Mouse (Mus musculus): ENCODE measurements around the gene Elmod3. TPM values are rescaled to one million over a fixed set of nuclear protein-coding genes. Genes with fewer than 3 reads are reported as not detected.

Elmod3 gene
- polyA plus RNA-seq, 1 experiment from 2014 or later: 5.2 TPM

DNA sequence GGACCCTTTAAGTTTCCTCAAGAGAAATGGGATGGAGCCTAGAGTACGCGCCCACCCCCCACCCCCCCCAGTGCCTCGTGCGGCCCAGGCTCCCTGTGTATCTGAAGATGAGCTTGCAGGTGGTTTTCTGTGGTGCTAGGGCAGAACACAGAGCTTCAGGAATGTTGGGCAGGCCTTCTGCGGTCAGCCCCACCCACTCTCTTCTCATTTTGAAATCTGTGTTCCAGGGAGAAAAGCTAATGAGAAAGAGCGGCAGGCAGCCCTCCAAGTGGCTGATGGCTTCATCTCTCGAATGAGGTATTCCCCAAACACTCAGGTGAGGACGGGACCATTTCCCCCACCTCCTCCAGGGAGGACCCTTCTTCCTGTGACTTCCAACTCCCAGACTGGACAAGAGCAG is 37.4 kb downstream of the Elmod3 start:
- WGBS (ENCODE audit: insufficient replicate concordance): 87% methylated on average over 8 of the region's 8 CpGs
- ATAC-seq: no peak
- no peak overlapping the region for H3K27ac ChIP-seq (ENCODE audit: low read depth)

DNA sequence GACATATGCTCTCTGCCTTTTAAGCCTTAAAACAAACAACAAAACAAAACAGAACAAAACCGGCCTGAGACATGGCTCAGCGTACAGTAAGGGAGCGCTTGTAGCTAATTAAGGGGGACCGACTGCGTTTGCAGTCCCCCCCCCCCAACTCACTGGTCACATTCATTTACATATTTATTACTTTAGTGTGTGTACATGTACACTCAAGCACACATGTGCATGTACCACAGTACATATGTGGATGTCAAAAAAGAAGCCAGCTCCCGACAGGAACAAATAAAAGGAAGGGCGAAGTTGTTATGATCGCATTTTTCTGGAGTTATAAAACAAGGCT is 45.2 kb downstream of the Elmod3 start:
- DNase-seq: no peak
- peak overlapping the region; percentile 76 for H3K27ac ChIP-seq (ENCODE audit: low read depth)
- H3K4me3 ChIP-seq (ENCODE audit: low read depth, low read length): peak overlapping the region; percentile 50
- ATAC-seq: no peak; the same call in 1 of the 2 replicates
- no peak for TF ChIP-seq EP300 (IDR thresholded peaks at IDR 0.05; ENCODE audit: low read depth)
- TF ChIP-seq CTCF (IDR thresholded peaks at IDR 0.05; ENCODE audit: low read depth): no peak
- peaks cover 33% of the 10 kb centered on the region for H3K4me1 ChIP-seq (ENCODE audit: insufficient read depth)
- H3K9ac ChIP-seq (replicated peaks): peak overlapping the region; percentile 63
- H3K27me3 ChIP-seq (ENCODE audit: insufficient read depth, low read length): no peaks in the 10 kb centered on the region
- WGBS (ENCODE audit: insufficient replicate concordance): 14% methylated on average over 8 of the region's 8 CpGs
- 0 out of 2 replicates have a peak, but pooled peaks cover 2% of the 10 kb centered on the region for H3K36me3 ChIP-seq (replicated peaks; ENCODE audit: insufficient read depth, low read length)
- no peaks in the 10 kb centered on the region for H3K9me3 ChIP-seq (ENCODE audit: low read length)
- H3K4me2 ChIP-seq (ENCODE audit: low read depth, low read length): peak overlapping the region; percentile 90

More for the DNA sequence above, 37.4 kb downstream of the Elmod3 start:
- H3K9ac ChIP-seq (replicated peaks): no peak overlapping the region
- no peak for TF ChIP-seq CTCF (IDR thresholded peaks at IDR 0.05; ENCODE audit: low read depth)
- no peak for TF ChIP-seq EP300 (IDR thresholded peaks at IDR 0.05; ENCODE audit: low read depth)
- 0 out of 2 replicates have a peak, but pooled peaks cover 4% of the 10 kb centered on the region for H3K36me3 ChIP-seq (replicated peaks; ENCODE audit: insufficient read depth, low read length)
- no peak overlapping the region for H3K4me2 ChIP-seq (ENCODE audit: low read depth, low read length)
- H3K4me3 ChIP-seq (ENCODE audit: low read depth, low read length): no peak overlapping the region
- no peaks in the 10 kb centered on the region for H3K9me3 ChIP-seq (ENCODE audit: low read length)
- no peaks in the 10 kb centered on the region; the same call in 1 of the 2 replicates for H3K4me1 ChIP-seq (ENCODE audit: insufficient read depth)
- no peak for DNase-seq
- no peaks in the 10 kb centered on the region for H3K27me3 ChIP-seq (ENCODE audit: insufficient read depth, low read length)

DNA sequence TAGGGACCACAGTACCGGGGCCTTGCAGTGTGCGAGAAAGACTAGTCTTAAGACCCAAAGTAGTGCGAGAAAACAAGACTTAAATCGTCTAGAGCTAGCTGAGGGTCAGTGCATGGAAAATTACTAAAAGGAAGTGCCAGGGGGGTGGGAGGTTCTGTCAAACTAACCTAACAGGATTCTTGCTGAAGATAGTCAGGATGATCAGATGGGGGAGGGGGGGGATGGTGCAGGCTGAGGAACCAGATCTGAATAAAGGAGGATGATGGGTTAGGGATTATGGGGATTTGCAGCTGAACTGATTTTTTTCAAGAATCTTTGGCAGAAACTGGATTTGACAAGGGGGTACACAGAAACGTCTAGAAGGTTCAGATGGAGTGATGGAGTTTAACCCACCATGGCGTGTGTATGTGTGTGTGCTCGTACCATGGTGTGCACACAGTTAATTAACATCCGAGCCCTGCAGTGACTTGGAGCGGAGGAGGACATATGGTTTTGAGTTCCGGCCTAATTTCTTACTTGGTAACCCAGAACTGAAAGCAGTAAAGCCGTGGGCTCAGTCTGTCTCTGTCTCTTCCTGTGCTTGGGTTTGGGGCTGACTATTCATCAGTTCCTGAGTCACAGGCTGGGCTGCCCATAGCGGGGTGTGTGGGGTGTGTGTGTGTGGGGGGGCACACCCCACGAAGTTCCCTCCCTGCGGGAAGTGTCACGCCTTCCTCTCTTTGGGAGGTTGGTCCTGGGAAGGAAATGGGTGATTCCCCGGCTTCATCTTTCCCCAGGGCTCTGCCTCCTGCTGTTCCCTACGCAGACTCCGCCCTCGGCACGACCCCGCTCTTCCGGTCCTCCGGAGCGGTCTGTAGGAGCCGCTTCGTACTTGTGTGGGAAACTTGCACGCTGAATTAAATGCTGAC is 45.8 kb downstream of the Elmod3 start:
- Histone ChIP-seq H3K4me1 (ENCODE audit: insufficient read depth) (peaks cover 33% of the 10 kb centered on the region), H3K4me3 (ENCODE audit: low read depth, low read length) (peak overlapping the region; percentile 50), H3K9me3 (ENCODE audit: low read length) (no peaks in the 10 kb centered on the region), H3K27me3 (ENCODE audit: insufficient read depth, low read length) (no peaks in the 10 kb centered on the region), H3K9ac (replicated peaks) (peak overlapping the region; percentile 63), H3K4me2 (ENCODE audit: low read depth, low read length) (peak overlapping the region; percentile 90), H3K27ac (ENCODE audit: low read depth) (peak overlapping the region; percentile 76), H3K36me3 (replicated peaks; ENCODE audit: insufficient read depth, low read length) (no peaks in the 10 kb centered on the region)
- no peak for TF ChIP-seq CTCF (IDR thresholded peaks at IDR 0.05; ENCODE audit: low read depth)
- TF ChIP-seq EP300 (IDR thresholded peaks at IDR 0.05; ENCODE audit: low read depth): no peak
- peak; percentile 75 for ATAC-seq
- WGBS (ENCODE audit: insufficient replicate concordance): 14% methylated on average over 27 of the region's 27 CpGs
- peak; percentile 59 for DNase-seq

DNA sequence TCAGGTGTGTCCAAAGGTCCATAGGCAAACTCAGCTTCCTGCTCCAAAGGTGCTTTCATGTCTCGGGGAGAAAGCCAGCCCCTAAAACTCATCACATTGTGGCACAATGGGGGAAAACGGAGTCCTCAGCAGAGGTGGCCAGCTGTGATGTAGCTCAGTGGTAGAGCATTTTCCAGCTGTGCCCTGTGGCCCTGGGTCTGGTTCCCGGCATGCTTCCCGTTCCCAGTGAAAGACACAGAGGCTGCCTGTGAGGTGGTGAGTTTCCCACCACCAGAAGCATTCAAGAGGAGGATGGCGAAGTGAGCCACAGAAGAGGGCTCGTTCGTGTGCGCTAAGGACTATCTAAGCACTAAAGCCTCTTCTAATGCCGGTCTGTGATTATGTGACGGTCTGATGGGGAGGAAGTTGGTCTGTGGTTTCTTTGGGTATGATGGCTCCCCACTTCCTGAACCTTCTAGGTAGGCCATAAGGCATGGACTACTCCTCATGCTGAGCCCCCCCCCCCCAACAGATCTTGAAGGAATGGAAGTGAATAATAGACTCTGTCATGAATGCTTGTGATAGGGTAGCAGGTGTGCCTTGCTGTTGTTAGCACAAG is 47.6 kb downstream of the Elmod3 start:
- ATAC-seq: no peak
- H3K4me2 ChIP-seq (ENCODE audit: low read depth, low read length): peak overlapping the region; percentile 59
- WGBS (ENCODE audit: insufficient replicate concordance): 47% methylated on average over 10 of the region's 10 CpGs
- DNase-seq: no peak
- 0 out of 2 replicates have a peak overlapping the region, but pooled peaks have one; percentile 55 for H3K27ac ChIP-seq (ENCODE audit: low read depth)
- no peaks in the 10 kb centered on the region for H3K36me3 ChIP-seq (replicated peaks; ENCODE audit: insufficient read depth, low read length)
- H3K27me3 ChIP-seq (ENCODE audit: insufficient read depth, low read length): no peaks in the 10 kb centered on the region
- H3K4me1 ChIP-seq (ENCODE audit: insufficient read depth): peaks cover 33% of the 10 kb centered on the region
- H3K9me3 ChIP-seq (ENCODE audit: low read length): no peaks in the 10 kb centered on the region
- TF ChIP-seq EP300 (IDR thresholded peaks at IDR 0.05; ENCODE audit: low read depth) (no peak), CTCF (IDR thresholded peaks at IDR 0.05; ENCODE audit: low read depth) (no peak)
- peak overlapping the region; percentile 32; the same call in 1 of the 2 replicates for H3K4me3 ChIP-seq (ENCODE audit: low read depth, low read length)
- no peak overlapping the region for H3K9ac ChIP-seq (replicated peaks)

DNA sequence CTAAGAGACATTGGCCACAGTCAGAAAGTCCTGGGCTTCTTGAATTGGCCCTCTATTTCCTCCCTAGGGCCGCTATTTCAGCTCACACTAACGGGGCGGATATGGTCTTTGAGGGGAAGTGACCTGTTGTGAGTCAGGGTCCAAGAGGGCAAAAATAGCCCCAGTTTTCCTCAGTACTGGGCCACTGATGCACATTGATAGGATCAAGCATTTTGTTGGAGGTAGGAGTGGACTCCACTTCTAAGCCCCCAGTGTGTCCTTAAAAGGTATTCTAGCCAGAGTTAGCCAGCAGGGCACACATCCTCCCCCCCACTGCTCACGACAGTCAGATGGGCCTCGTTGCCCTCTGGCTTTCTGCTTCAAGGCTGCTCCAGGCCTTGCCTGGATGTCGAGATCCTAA is 48.2 kb downstream of the Elmod3 start:
- TF ChIP-seq EP300 (IDR thresholded peaks at IDR 0.05; ENCODE audit: low read depth) (no peak), CTCF (IDR thresholded peaks at IDR 0.05; ENCODE audit: low read depth) (no peak)
- Histone ChIP-seq H3K9ac (replicated peaks) (peak overlapping the region; percentile 41), H3K4me3 (ENCODE audit: low read depth, low read length) (peak overlapping the region; percentile 32), H3K27ac (ENCODE audit: low read depth) (peak overlapping the region; percentile 55; the same call in 1 of the 2 replicates), H3K9me3 (ENCODE audit: low read length) (no peaks in the 10 kb centered on the region), H3K36me3 (replicated peaks; ENCODE audit: insufficient read depth, low read length) (no peaks in the 10 kb centered on the region), H3K4me2 (ENCODE audit: low read depth, low read length) (peak overlapping the region; percentile 59), H3K27me3 (ENCODE audit: insufficient read depth, low read length) (no peaks in the 10 kb centered on the region), H3K4me1 (ENCODE audit: insufficient read depth) (peaks cover 33% of the 10 kb centered on the region)
- ATAC-seq: no peak
- DNase-seq: no peak
- 50% methylated on average over 6 of the region's 6 CpGs for WGBS (ENCODE audit: insufficient replicate concordance)

DNA sequence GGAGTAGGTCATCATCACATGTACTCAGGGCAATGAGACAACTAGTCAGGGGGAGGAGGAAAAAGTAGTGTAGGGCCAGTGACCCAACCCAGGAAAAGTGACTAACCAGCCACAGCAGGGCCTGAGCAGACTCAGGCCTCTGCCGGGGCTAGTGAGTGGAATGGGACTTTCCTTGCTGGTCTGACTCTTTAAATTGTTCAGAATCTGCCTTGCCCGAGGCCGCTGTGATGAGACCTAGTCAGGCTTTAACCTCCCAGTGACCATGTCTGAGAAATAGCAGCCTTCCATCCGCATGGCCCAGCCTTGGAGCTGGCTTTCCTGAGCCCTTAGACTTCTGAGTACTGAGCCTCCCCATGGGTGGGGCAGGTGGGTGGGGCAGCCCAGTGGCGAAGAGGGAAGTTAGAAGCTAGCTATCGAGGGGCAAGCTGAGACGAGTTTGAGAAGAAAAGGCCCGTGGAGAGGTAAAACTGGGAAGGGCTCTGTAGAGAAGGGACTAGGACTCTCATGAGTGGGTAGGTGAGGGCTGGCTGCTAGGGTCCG is 49.1 kb downstream of the Elmod3 start:
- Histone ChIP-seq H3K27me3 (ENCODE audit: insufficient read depth, low read length) (no peaks in the 10 kb centered on the region), H3K4me3 (ENCODE audit: low read depth, low read length) (peak overlapping the region; percentile 32), H3K9me3 (ENCODE audit: low read length) (no peaks in the 10 kb centered on the region), H3K27ac (ENCODE audit: low read depth) (peak overlapping the region; percentile 55), H3K4me2 (ENCODE audit: low read depth, low read length) (peak overlapping the region; percentile 59), H3K4me1 (ENCODE audit: insufficient read depth) (peaks cover 36% of the 10 kb centered on the region), H3K36me3 (replicated peaks; ENCODE audit: insufficient read depth, low read length) (no peaks in the 10 kb centered on the region), H3K9ac (replicated peaks) (peak overlapping the region; percentile 41)
- WGBS (ENCODE audit: insufficient replicate concordance): 29% methylated on average over 9 of the region's 9 CpGs
- DNase-seq (peak; percentile 55), ATAC-seq (0 out of 2 replicates have a peak, but pooled peaks have one; percentile 29)
- no peak for TF ChIP-seq EP300 (IDR thresholded peaks at IDR 0.05; ENCODE audit: low read depth)
- TF ChIP-seq CTCF (IDR thresholded peaks at IDR 0.05; ENCODE audit: low read depth): no peak

Measured in liver, postnatal 0 days (tissue).